Mouse (Mus musculus) heart, adult 11 months (tissue): ENCODE data around the gene Rtbdn.
A peak's percentile ranks its signal among the peaks of the same experiment; 100 is the strongest.

Experiments
- DNase-seq: peaks from one replicate; pipeline ENCODE4 v3.0.0; 2022

Gene Rtbdn

GRCm38 (mm10) chr8:84927513-84927912 is 19.3 kb upstream of the Rtbdn start:
- no peak for DNase-seq

- peak; percentile 92 for DNase-seq
Measured at GRCm38 (mm10) chr8:84928456-84929306, 18.1 kb upstream of the Rtbdn start.

- peak; percentile 86 for DNase-seq
Measured at GRCm38 (mm10) chr8:84930582-84930981, 16.2 kb upstream of the Rtbdn start.

GRCm38 (mm10) chr8:84933767-84934559 is 12.8 kb upstream of the Rtbdn start:
- no peak for DNase-seq

- no peak for DNase-seq
Measured at GRCm38 (mm10) chr8:84934860-84935259, 11.9 kb upstream of the Rtbdn start.

- DNase-seq = no peak
Measured at GRCm38 (mm10) chr8:84935489-84935888, 11.3 kb upstream of the Rtbdn start.

- no peak for DNase-seq
Measured at GRCm38 (mm10) chr8:84936041-84936961, 10.5 kb upstream of the Rtbdn start.

- no peak for DNase-seq
Measured at GRCm38 (mm10) chr8:84936962-84937546, 9.7 kb upstream of the Rtbdn start, which contains the start of gene Mast1. TSS of gene Mast1 (minus strand) at chr8:84937359.

- no peak for DNase-seq
Measured at GRCm38 (mm10) chr8:84937620-84938485, 8.9 kb upstream of the Rtbdn start.

GRCm38 (mm10) chr8:84943699-84944098 is 3.1 kb upstream of the Rtbdn start:
- no peak for DNase-seq

- DNase-seq = peak; percentile 92
Measured at GRCm38 (mm10) chr8:84944478-84945160, 2.2 kb upstream of the Rtbdn start.

GRCm38 (mm10) chr8:84945235-84945632 is 1.6 kb upstream of the Rtbdn start:
- DNase-seq = no peak

- no peak for DNase-seq
Measured at GRCm38 (mm10) chr8:84945633-84946527, 911 bp upstream of the Rtbdn start.

- DNase-seq = no peak
Measured at GRCm38 (mm10) chr8:84947241-84947545, 402 bp downstream of the Rtbdn start.

- DNase-seq = no peak
Measured at GRCm38 (mm10) chr8:84949753-84950152, 3.0 kb downstream of the Rtbdn start.

- peak; percentile 95 for DNase-seq
Measured at GRCm38 (mm10) chr8:84952612-84953255, 5.9 kb downstream of the Rtbdn start.

GRCm38 (mm10) chr8:84956768-84957167 is 10.0 kb downstream of the Rtbdn start:
- DNase-seq = no peak

GRCm38 (mm10) chr8:84959811-84960210 is 13.0 kb downstream of the Rtbdn start:
- DNase-seq = peak; percentile 94

- DNase-seq = no peak
Measured at GRCm38 (mm10) chr8:84963952-84964351, 17.2 kb downstream of the Rtbdn start.
